Mouse (Mus musculus) kidney, postnatal 10 days (tissue): Measurements from ENCODE around the gene Mrto4.
A peak's percentile ranks its signal among the peaks of the same experiment; 100 is the strongest.
"Not testable (repeated sequence)": the region's sequence is repeated elsewhere in the genome, so short reads cannot be mapped to it uniquely, and the experiment has no call there.

Experiments used
- DNase-seq: peaks from one replicate; pipeline ENCODE4 v3.0.0; 2021; ENCODE audit warnings: mixed read lengths

The Mrto4 gene

GRCm38 (mm10) chr4:139351931-139352711 lies at the start of gene Mrto4, which contains the start of the genes Emc1 and Ubr4:
TSS of gene Mrto4 (minus strand) at chr4:139352576.
TSS of gene Emc1 (plus strand) at chr4:139352587.
TSS of gene Ubr4 (plus strand) at chr4:139352609.
- peak; percentile 90 for DNase-seq

- DNase-seq = no peak
Observed at GRCm38 (mm10) chr4:139400487-139400886, 48.1 kb upstream of the Mrto4 start.

- no peak for DNase-seq
Observed at GRCm38 (mm10) chr4:139395431-139395830, 43.1 kb upstream of the Mrto4 start.

GRCm38 (mm10) chr4:139389557-139389956 lies 37.2 kb upstream of the Mrto4 start:
- DNase-seq = no peak

- no peak for DNase-seq
Observed at GRCm38 (mm10) chr4:139386869-139387319, 34.5 kb upstream of the Mrto4 start.

- not testable (repeated sequence) for DNase-seq
Observed at GRCm38 (mm10) chr4:139385841-139386240, 33.5 kb upstream of the Mrto4 start.

- DNase-seq = no peak
Observed at GRCm38 (mm10) chr4:139382231-139382630, 29.9 kb upstream of the Mrto4 start.

- no peak for DNase-seq
Observed at GRCm38 (mm10) chr4:139381452-139381845, 29.1 kb upstream of the Mrto4 start.

GRCm38 (mm10) chr4:139380775-139381451 lies 28.5 kb upstream of the Mrto4 start:
- peak; percentile 59 for DNase-seq

- DNase-seq = peak; percentile 100
Observed at GRCm38 (mm10) chr4:139380207-139380748, 27.9 kb upstream of the Mrto4 start.

- no peak for DNase-seq
Observed at GRCm38 (mm10) chr4:139379719-139380118, 27.3 kb upstream of the Mrto4 start.

GRCm38 (mm10) chr4:139373531-139373930 lies 21.2 kb upstream of the Mrto4 start:
- no peak for DNase-seq

- DNase-seq = no peak
Observed at GRCm38 (mm10) chr4:139373130-139373529, 20.8 kb upstream of the Mrto4 start.

- DNase-seq = no peak
Observed at GRCm38 (mm10) chr4:139368038-139368437, 15.7 kb upstream of the Mrto4 start.

GRCm38 (mm10) chr4:139367336-139367735 lies 15.0 kb upstream of the Mrto4 start:
- no peak for DNase-seq

- DNase-seq = no peak
Observed at GRCm38 (mm10) chr4:139360761-139361548, 8.6 kb upstream of the Mrto4 start.

GRCm38 (mm10) chr4:139357211-139357610 lies 4.8 kb upstream of the Mrto4 start:
- no peak for DNase-seq

GRCm38 (mm10) chr4:139352832-139353231 lies 456 bp upstream of the Mrto4 start:
- no peak for DNase-seq

GRCm38 (mm10) chr4:139345416-139346019 lies 6.9 kb downstream of the Mrto4 start:
- DNase-seq = no peak

- DNase-seq = peak; percentile 79
Observed at GRCm38 (mm10) chr4:139343718-139344117, 8.7 kb downstream of the Mrto4 start.

- DNase-seq = no peak
Observed at GRCm38 (mm10) chr4:139341556-139342233, 10.7 kb downstream of the Mrto4 start.

- no peak for DNase-seq
Observed at GRCm38 (mm10) chr4:139340835-139341234, 11.5 kb downstream of the Mrto4 start.
